2 mouse cellular contexts compared by ENCODE assay signal in genomic region chr7:19131324-19131848, GRCm38 (mm10).
TF ChIP-seq lines count a peak whose summit lies in the region.

No protein-coding gene starts in this region.

TF ChIP-seq in C2C12, 6 proteins besides CTCF, POLR2A, EP300 and RAD21:
- TF ChIP-seq MAX (IDR thresholded peaks at IDR 0.05): peak; percentile 70
- TF ChIP-seq USF1 (IDR thresholded peaks at IDR 0.05; ENCODE audit: low read depth): peak; percentile 76
- TF ChIP-seq MYOG (IDR thresholded peaks at IDR 0.05; ENCODE audit: control insufficient read depth, extremely low read depth, insufficient read length): no peak
- TF ChIP-seq FOSL1 (IDR thresholded peaks at IDR 0.05; ENCODE audit: insufficient read depth, low read length, poor library complexity, severe bottlenecking): no peak
- no peak for TF ChIP-seq MYOD1 (IDR thresholded peaks at IDR 0.05; ENCODE audit: control insufficient read depth, insufficient read length, low read depth)

TF ChIP-seq in myocyte, 11 proteins besides CTCF, POLR2A, EP300 and RAD21:
- TF ChIP-seq MAX (IDR thresholded peaks at IDR 0.05; ENCODE audit: low read depth) (no peak), SRF (IDR thresholded peaks at IDR 0.05; ENCODE audit: control insufficient read depth, insufficient read length, low read depth) (peak; percentile 99), E2F4 (IDR thresholded peaks at IDR 0.05; ENCODE audit: insufficient read depth) (peak; percentile 1), TCF3 (IDR thresholded peaks at IDR 0.05; ENCODE audit: insufficient read length, low read depth) (no peak), POLR2AphosphoS2 (IDR thresholded peaks at IDR 0.05; ENCODE audit: insufficient read length, low read depth) (peak; percentile 64), MYOD1 (IDR thresholded peaks at IDR 0.05; ENCODE audit: control insufficient read depth in 1 of 3, insufficient read length in 2 of 3, low read depth in 2 of 3) (peak in 1 of 3 experiments; percentile 19), CEBPB (IDR thresholded peaks at IDR 0.05; ENCODE audit: insufficient read depth, poor library complexity, severe bottlenecking) (no peak), REST (IDR thresholded peaks at IDR 0.05; ENCODE audit: insufficient read depth, insufficient read length) (no peak), TCF12 (IDR thresholded peaks at IDR 0.05; ENCODE audit: insufficient read depth, poor library complexity, severe bottlenecking) (no peak), MYOG (IDR thresholded peaks at IDR 0.05; ENCODE audit: control insufficient read depth in 1 of 3, insufficient read depth in 1 of 3, insufficient read length in 2 of 3, low read depth in 2 of 3) (no peak), USF1 (IDR thresholded peaks at IDR 0.05; ENCODE audit: low read depth) (peak; percentile 76)
